Mouse (Mus musculus): ENCODE results near the gene Ncor2. TPM values are rescaled to one million over a fixed set of nuclear protein-coding genes. Genes with fewer than 3 reads are reported as not detected.
A peak's percentile ranks its signal among the peaks of the same experiment; 100 is the strongest.

Ncor2 gene
- polyA plus RNA-seq, 1 experiment from 2014 or later = 27.2 TPM

- Histone ChIP-seq H3K27ac (no peak overlapping the region), H3K4me2 (no peak overlapping the region), H3K4me3 (replicated peaks) (no peak overlapping the region), H3K27me3 (no peaks in the 10 kb centered on the region), H3K4me1 (replicated peaks) (peaks cover 100% of the 10 kb centered on the region), H3K9ac (replicated peaks) (no peak overlapping the region), H3K36me3 (no peaks in the 10 kb centered on the region), H3K9me3 (no peaks in the 10 kb centered on the region)
- 79% methylated on average over 4 of the region's 4 CpGs for WGBS
- ATAC-seq (ENCODE audit: insufficient number of reproducible peaks, insufficient read depth, low FRiP score, low TSS enrichment, low read depth) = no peak
Observed at GRCm38 (mm10) chr5:125155451-125155850, 23.6 kb downstream of the Ncor2 start.

DNA sequence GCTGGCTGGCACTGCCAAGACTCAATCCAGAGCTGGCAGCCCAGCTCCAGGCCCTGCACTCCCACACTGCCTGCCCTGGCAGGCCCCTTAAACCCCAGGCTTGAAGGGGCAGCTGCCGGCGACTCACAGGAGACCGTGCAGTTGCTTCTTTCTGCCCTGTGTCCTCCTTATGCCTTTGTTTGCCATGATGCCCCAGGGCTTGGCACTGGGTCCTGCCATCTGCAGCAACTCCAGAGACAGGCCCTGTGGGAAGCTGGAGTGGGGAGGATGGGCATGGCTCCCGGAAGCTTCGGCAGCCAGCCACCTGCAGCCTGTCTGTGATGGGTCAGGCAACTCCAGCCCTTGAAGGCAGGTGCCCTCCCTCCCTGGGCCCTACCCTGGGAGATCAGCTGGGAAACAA is 24.0 kb downstream of the Ncor2 start:
- Histone ChIP-seq H3K4me2 (no peak overlapping the region), H3K27ac (no peak overlapping the region), H3K27me3 (no peaks in the 10 kb centered on the region), H3K9me3 (no peaks in the 10 kb centered on the region), H3K4me1 (replicated peaks) (peaks cover 99% of the 10 kb centered on the region), H3K4me3 (replicated peaks) (no peak overlapping the region), H3K9ac (replicated peaks) (no peak overlapping the region), H3K36me3 (no peaks in the 10 kb centered on the region)
- ATAC-seq (ENCODE audit: insufficient number of reproducible peaks, insufficient read depth, low FRiP score, low TSS enrichment, low read depth) = no peak
- WGBS = 79% methylated on average over 5 of the region's 5 CpGs

- H3K9me3 ChIP-seq = no peaks in the 10 kb centered on the region
- no peak for ATAC-seq (ENCODE audit: insufficient number of reproducible peaks, insufficient read depth, low FRiP score, low TSS enrichment, low read depth)
- WGBS = 68% methylated on average over 5 of the region's 5 CpGs
Observed at GRCm38 (mm10) chr5:125154178-125154577, 24.8 kb downstream of the Ncor2 start.

GRCm38 (mm10) chr5:125153201-125153816 is 25.7 kb downstream of the Ncor2 start:
- Histone ChIP-seq H3K9ac (replicated peaks) (no peak overlapping the region), H3K4me1 (replicated peaks) (peaks cover 99% of the 10 kb centered on the region), H3K4me2 (no peak overlapping the region), H3K27me3 (no peaks in the 10 kb centered on the region), H3K36me3 (0 out of 2 replicates have a peak, but pooled peaks cover 6% of the 10 kb centered on the region), H3K4me3 (replicated peaks) (no peak overlapping the region), H3K9me3 (no peaks in the 10 kb centered on the region), H3K27ac (peak overlapping the region; percentile 91)
- 84% methylated on average over 11 of the region's 11 CpGs for WGBS
- no peak for ATAC-seq (ENCODE audit: insufficient number of reproducible peaks, insufficient read depth, low FRiP score, low TSS enrichment, low read depth)

More at GRCm38 (mm10) chr5:125154178-125154577, 24.8 kb downstream of the Ncor2 start:
- H3K27ac ChIP-seq = no peak overlapping the region; the same call in 1 of the 2 replicates
- H3K9ac ChIP-seq (replicated peaks) = no peak overlapping the region
- no peak overlapping the region for H3K4me2 ChIP-seq
- H3K4me1 ChIP-seq (replicated peaks) = peaks cover 99% of the 10 kb centered on the region
- no peaks in the 10 kb centered on the region for H3K27me3 ChIP-seq
- H3K4me3 ChIP-seq (replicated peaks) = no peak overlapping the region
- 0 out of 2 replicates have a peak, but pooled peaks cover 5% of the 10 kb centered on the region for H3K36me3 ChIP-seq

DNA sequence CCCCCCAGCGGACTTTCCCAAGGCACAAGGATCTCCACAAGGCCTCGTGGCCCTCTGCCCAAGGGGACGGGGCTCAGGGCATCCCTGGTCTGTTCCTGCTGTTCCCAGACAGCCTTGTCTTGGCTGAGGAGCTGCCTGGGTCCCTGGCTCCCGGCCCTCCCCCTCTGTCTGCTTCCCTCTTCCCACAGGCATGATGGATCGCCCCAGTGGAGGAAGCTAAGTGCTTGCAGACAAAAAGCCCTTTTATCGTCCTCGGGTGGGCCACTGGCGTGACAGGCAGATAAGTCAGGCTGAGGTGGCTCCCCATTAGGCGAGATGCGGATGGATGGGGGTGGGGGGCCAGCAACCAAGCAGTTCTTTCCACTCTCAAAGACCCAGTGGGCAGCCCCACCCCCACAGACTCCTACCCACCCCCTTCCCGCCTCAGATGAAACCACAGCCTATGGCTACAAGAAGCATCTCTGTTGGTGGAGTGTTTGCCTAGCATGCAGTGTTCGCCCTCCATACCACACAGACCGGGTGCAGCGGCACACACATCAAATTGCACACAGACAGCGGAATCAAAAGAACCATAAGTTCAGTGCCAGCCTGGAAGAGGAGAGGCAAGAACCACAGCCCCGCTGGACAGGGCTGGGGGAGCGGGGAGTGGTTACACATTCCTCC is 27.0 kb downstream of the Ncor2 start:
- H3K36me3 ChIP-seq = 0 out of 2 replicates have a peak, but pooled peaks cover 6% of the 10 kb centered on the region
- H3K4me3 ChIP-seq (replicated peaks) = peak overlapping the region; percentile 6; the same call in 1 of the 2 replicates
- no peaks in the 10 kb centered on the region for H3K27me3 ChIP-seq
- ATAC-seq (ENCODE audit: insufficient number of reproducible peaks, insufficient read depth, low FRiP score, low TSS enrichment, low read depth) = peak; percentile 32; the same call in 1 of the 2 replicates
- H3K9me3 ChIP-seq = no peaks in the 10 kb centered on the region
- WGBS = 18% methylated on average over 17 of the region's 17 CpGs
- peak overlapping the region; percentile 44 for H3K9ac ChIP-seq (replicated peaks)
- H3K27ac ChIP-seq = peak overlapping the region; percentile 91
- peak overlapping the region; percentile 45 for H3K4me2 ChIP-seq
- peaks cover 99% of the 10 kb centered on the region for H3K4me1 ChIP-seq (replicated peaks)

- Histone ChIP-seq H3K9ac (replicated peaks) (no peak overlapping the region; the same call in 1 of the 2 replicates), H3K27ac (peak overlapping the region; percentile 91), H3K36me3 (0 out of 2 replicates have a peak, but pooled peaks cover 6% of the 10 kb centered on the region), H3K4me3 (replicated peaks) (0 out of 2 replicates have a peak overlapping the region, but pooled peaks have one; percentile 3), H3K4me2 (peak overlapping the region; percentile 45), H3K27me3 (no peaks in the 10 kb centered on the region), H3K4me1 (replicated peaks) (peaks cover 98% of the 10 kb centered on the region), H3K9me3 (no peaks in the 10 kb centered on the region)
- no peak for ATAC-seq (ENCODE audit: insufficient number of reproducible peaks, insufficient read depth, low FRiP score, low TSS enrichment, low read depth)
- 10% methylated on average over 10 of the region's 10 CpGs for WGBS
Observed at GRCm38 (mm10) chr5:125150951-125151564, 28.0 kb downstream of the Ncor2 start.

DNA sequence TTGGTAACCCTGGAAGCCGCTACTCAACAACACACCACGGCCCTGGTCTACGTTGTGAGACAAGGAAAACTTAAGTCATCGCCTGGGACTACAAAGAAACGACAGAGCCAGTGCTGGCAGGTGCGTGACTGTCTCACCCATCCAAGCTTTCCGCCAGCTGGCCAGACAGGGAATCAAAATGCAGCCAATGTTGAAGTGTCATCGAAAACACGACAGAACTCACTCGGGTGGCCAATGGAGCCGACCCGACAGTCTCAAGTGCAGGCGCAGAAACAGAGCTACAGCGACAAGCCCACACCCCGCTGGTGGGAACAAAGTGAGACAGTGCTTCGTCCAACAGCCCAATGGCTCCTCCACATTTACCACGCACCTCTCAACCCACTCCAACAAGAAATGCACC is 29.9 kb downstream of the Ncor2 start:
- Histone ChIP-seq H3K9ac (replicated peaks) (no peak overlapping the region), H3K4me1 (replicated peaks) (peaks cover 91% of the 10 kb centered on the region), H3K27me3 (no peaks in the 10 kb centered on the region), H3K9me3 (no peaks in the 10 kb centered on the region), H3K4me3 (replicated peaks) (no peak overlapping the region), H3K4me2 (no peak overlapping the region), H3K27ac (peak overlapping the region; percentile 45; the same call in 1 of the 2 replicates), H3K36me3 (0 out of 2 replicates have a peak, but pooled peaks cover 6% of the 10 kb centered on the region)
- 87% methylated on average over 17 of the region's 17 CpGs for WGBS
- ATAC-seq (ENCODE audit: insufficient number of reproducible peaks, insufficient read depth, low FRiP score, low TSS enrichment, low read depth) = no peak

DNA sequence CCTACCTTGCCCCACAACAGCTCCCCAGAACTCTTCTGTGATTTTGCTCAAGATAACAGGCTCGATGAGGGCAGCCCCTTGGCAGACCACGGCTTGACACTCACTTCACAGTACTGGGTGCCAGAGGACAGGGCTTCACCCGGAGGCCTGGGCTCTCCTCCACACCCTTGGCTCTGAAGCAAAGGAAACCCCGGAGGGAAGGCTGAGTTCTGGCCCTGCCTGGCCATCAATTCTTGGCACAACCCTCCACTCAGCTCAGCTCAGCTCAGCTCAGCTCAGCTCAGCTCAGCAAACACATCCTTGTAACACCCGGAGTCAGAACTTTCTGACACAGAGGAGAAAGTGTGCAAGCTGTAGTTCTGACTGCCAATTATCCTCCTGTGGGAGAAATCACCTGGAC is 30.3 kb downstream of the Ncor2 start:
- 34% methylated on average over 5 of the region's 5 CpGs for WGBS
- Histone ChIP-seq H3K4me2 (no peak overlapping the region), H3K4me3 (replicated peaks) (no peak overlapping the region), H3K27ac (peak overlapping the region; percentile 45; the same call in 1 of the 2 replicates), H3K27me3 (no peaks in the 10 kb centered on the region), H3K4me1 (replicated peaks) (peaks cover 90% of the 10 kb centered on the region), H3K9ac (replicated peaks) (no peak overlapping the region), H3K9me3 (no peaks in the 10 kb centered on the region), H3K36me3 (0 out of 2 replicates have a peak, but pooled peaks cover 6% of the 10 kb centered on the region)
- no peak for ATAC-seq (ENCODE audit: insufficient number of reproducible peaks, insufficient read depth, low FRiP score, low TSS enrichment, low read depth)

DNA sequence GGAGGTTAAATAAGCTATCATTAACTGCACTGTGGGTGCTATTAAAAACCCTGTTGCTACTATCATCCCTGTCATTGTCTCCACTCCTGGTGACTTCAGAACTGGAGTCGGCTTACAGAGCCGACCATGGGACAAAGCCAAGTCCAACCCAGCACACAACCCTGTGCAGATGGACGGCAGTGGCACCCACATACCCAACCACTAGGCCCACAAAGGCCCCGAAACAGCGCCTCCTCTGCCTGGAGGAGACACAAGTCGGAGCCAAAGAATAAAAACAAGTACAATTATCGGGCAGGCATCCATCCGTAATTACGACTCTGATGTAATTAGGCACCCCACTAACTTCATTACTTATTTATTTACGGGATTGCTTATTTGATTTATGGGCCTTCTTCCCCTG is 30.8 kb downstream of the Ncor2 start:
- Histone ChIP-seq H3K4me2 (no peak overlapping the region), H3K27me3 (no peaks in the 10 kb centered on the region), H3K4me1 (replicated peaks) (peaks cover 90% of the 10 kb centered on the region), H3K27ac (no peak overlapping the region), H3K36me3 (0 out of 2 replicates have a peak, but pooled peaks cover 6% of the 10 kb centered on the region), H3K9ac (replicated peaks) (no peak overlapping the region), H3K4me3 (replicated peaks) (no peak overlapping the region), H3K9me3 (no peaks in the 10 kb centered on the region)
- WGBS = 36% methylated on average over 10 of the region's 10 CpGs
- no peak for ATAC-seq (ENCODE audit: insufficient number of reproducible peaks, insufficient read depth, low FRiP score, low TSS enrichment, low read depth)

- Histone ChIP-seq H3K27ac (0 out of 2 replicates have a peak overlapping the region, but pooled peaks have one; percentile 24), H3K36me3 (0 out of 2 replicates have a peak, but pooled peaks cover 6% of the 10 kb centered on the region), H3K9ac (replicated peaks) (no peak overlapping the region), H3K27me3 (no peaks in the 10 kb centered on the region), H3K4me3 (replicated peaks) (no peak overlapping the region), H3K4me2 (no peak overlapping the region), H3K9me3 (no peaks in the 10 kb centered on the region), H3K4me1 (replicated peaks) (peaks cover 90% of the 10 kb centered on the region)
- ATAC-seq (ENCODE audit: insufficient number of reproducible peaks, insufficient read depth, low FRiP score, low TSS enrichment, low read depth) = no peak
- 81% methylated on average over 5 of the region's 5 CpGs for WGBS
Observed at GRCm38 (mm10) chr5:125147124-125147523, 31.9 kb downstream of the Ncor2 start.
